9 mouse cellular contexts compared by ENCODE assay signal in the genomic region with DNA sequence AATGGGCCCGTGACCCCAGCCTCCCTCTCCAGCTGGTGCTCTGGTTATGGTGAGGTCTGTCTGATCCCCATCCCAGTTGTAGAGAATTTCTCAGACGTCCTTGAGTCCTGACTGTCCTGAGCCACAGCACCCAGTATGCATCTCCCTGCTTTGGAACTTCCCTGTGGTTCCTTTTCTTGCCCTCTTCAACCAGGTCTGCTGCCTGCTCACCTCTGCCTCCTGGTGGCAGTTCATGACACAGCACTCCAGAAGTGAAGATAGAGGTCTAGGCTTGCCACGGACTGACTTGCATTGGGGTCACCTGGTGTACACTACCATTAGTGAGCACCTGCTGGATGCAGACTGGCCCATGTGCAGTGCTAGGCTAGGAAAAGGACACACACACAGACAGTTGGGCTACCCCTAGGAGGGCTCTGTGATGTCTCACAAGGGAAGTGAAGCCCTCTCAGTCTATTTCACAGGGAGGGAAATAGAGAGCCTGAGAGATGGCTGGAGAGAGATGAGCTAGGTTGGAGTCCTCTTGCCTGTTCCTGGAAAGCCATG. TPM values are rescaled to one million over a fixed set of nuclear protein-coding genes. Genes with fewer than 3 reads are reported as not detected.
A peak's percentile ranks its signal among the peaks of the same experiment; 100 is the strongest.
DNase-seq lines count a peak whose midpoint lies in the region; ATAC-seq and TF ChIP-seq lines count a peak whose summit lies in the region.
"Had no signal": no experiment of that assay in that cellular context is flagged by ENCODE, and none has a peak within 500 bp of the region (broad histone marks: within the 10 kb centered on the region; RNA-seq: fewer than 3 reads in every experiment).

No protein-coding gene starts in this region.

- no peak for TF ChIP-seq EP300 in lung, postnatal 0 days (IDR thresholded peaks at IDR 0.05)

- DNase-seq in CD4-positive, CD25-positive, alpha-beta regulatory T cell, adult 2 months (ENCODE audit: low read depth, low spot score): peak; percentile 44
- DNase-seq in thymus, adult 2 months: peak; percentile 52
- DNase-seq in thymus, adult 18-20 months: no peak
- peak; percentile 76 for DNase-seq in embryo, embryonic 10 days (ENCODE audit: low spot score)
- peak; percentile 60 for DNase-seq in hindbrain, postnatal 0 days (ENCODE audit: low spot score)
- DNase-seq in lung, postnatal 0 days (ENCODE audit: low spot score): peak; percentile 53
- DNase-seq in right cerebral cortex, postnatal 14 days: peak; percentile 46

- TF ChIP-seq POLR2A in thymus, adult 2 months (IDR thresholded peaks at IDR 0.05; ENCODE audit: control insufficient read depth, extremely low read depth, insufficient read depth, low read length, poor library complexity): no peak

- 42% methylated on average over 3 of the region's 3 CpGs for WGBS in thymus, adult 2 months
- WGBS in hindbrain, postnatal 0 days: 34% methylated on average over 3 of the region's 3 CpGs
- WGBS in lung, postnatal 0 days: 44% methylated on average over 3 of the region's 3 CpGs

- H3K9ac ChIP-seq in hindbrain, postnatal 0 days (replicated peaks; ENCODE audit: low read length): no peak overlapping the region
- no peak overlapping the region for H3K9ac ChIP-seq in lung, postnatal 0 days (replicated peaks; ENCODE audit: low read depth)

- no peaks in the 10 kb centered on the region for H3K27me3 ChIP-seq in thymus, adult 2 months (ENCODE audit: control insufficient read depth, insufficient read depth, low read length)
- no peaks in the 10 kb centered on the region for H3K27me3 ChIP-seq in hindbrain, postnatal 0 days (ENCODE audit: insufficient read depth, low read length)
- H3K27me3 ChIP-seq in lung, postnatal 0 days (replicated peaks; ENCODE audit: insufficient read depth, low read length): no peaks in the 10 kb centered on the region

- H3K36me3 ChIP-seq in thymus, adult 2 months (ENCODE audit: control insufficient read depth, insufficient read depth, low read length): no peaks in the 10 kb centered on the region
- H3K36me3 ChIP-seq in hindbrain, postnatal 0 days (ENCODE audit: insufficient read depth, low read length): no peaks in the 10 kb centered on the region
- no peaks in the 10 kb centered on the region for H3K36me3 ChIP-seq in lung, postnatal 0 days (ENCODE audit: insufficient read depth, low read length)

- H3K4me3 ChIP-seq in thymus, adult 2 months (ENCODE audit: control insufficient read depth, insufficient read depth, low read length): no peak overlapping the region
- no peak overlapping the region for H3K4me3 ChIP-seq in hindbrain, postnatal 0 days (ENCODE audit: low read length)
- no peak overlapping the region for H3K4me3 ChIP-seq in lung, postnatal 0 days (ENCODE audit: low read depth, low read length)

- H3K9me3 ChIP-seq in hindbrain, postnatal 0 days (ENCODE audit: low read length): no peaks in the 10 kb centered on the region
- no peaks in the 10 kb centered on the region for H3K9me3 ChIP-seq in lung, postnatal 0 days (ENCODE audit: low read length)

- no peak for ATAC-seq in CD4-positive, CD25-positive, alpha-beta regulatory T cell, adult 4 months
- peak; percentile 27; the same call in 1 of the 2 replicates for ATAC-seq in hindbrain, postnatal 0 days
- ATAC-seq in lung, postnatal 0 days: 0 out of 2 replicates have a peak, but pooled peaks have one; percentile 5

- no peaks in the 10 kb centered on the region for H3K4me1 ChIP-seq in thymus, adult 2 months (replicated peaks; ENCODE audit: control insufficient read depth, insufficient read depth, low read length)
- H3K4me1 ChIP-seq in hindbrain, postnatal 0 days (ENCODE audit: insufficient read depth, low read length): no peaks in the 10 kb centered on the region
- H3K4me1 ChIP-seq in lung, postnatal 0 days (ENCODE audit: insufficient read depth, low read depth, low read length): no peaks in the 10 kb centered on the region

- H3K27ac ChIP-seq in thymus, adult 2 months (ENCODE audit: control insufficient read depth, insufficient read depth, low read length): no peak overlapping the region
- H3K27ac ChIP-seq in hindbrain, postnatal 0 days: no peak overlapping the region
- H3K27ac ChIP-seq in lung, postnatal 0 days (ENCODE audit: low read length): no peak overlapping the region

- no peak; the same call in 1 of the 2 replicates for TF ChIP-seq CTCF in thymus, adult 2 months (IDR thresholded peaks at IDR 0.05; ENCODE audit: borderline replicate concordance, control insufficient read depth, extremely low read depth, insufficient read depth, low read length, poor library complexity)
- TF ChIP-seq CTCF in hindbrain, postnatal 0 days (IDR thresholded peaks at IDR 0.05; ENCODE audit: low read depth): peak; percentile 97
- peak; percentile 94 for TF ChIP-seq CTCF in lung, postnatal 0 days (IDR thresholded peaks at IDR 0.05)

- no peak overlapping the region for H3K4me2 ChIP-seq in hindbrain, postnatal 0 days (ENCODE audit: low read depth, low read length)
- H3K4me2 ChIP-seq in lung, postnatal 0 days (replicated peaks; ENCODE audit: low read depth, low read length): no peak overlapping the region

RNA-seq across cellular contexts. Expression of gene Bpifb4, which starts 8.1 kb away (rescaled TPM):
- polyA plus RNA-seq in CD4-positive, CD25-positive, alpha-beta regulatory T cell, adult 4 months (2017; shearing (Covaris generic)): not detected
- 0.13 and 0.29 TPM in 2 replicates for polyA plus RNA-seq in thymus, adult 2 months (2012; rRNA removed)
- not detected in 2 replicates for total RNA-seq in hindbrain, postnatal 0 days (2014; rRNA removed)
- polyA plus RNA-seq in hindbrain, postnatal 0 days (2015; fragmentation: Nextera tagmentation; extraction: Ambion mirVana): 0.16 TPM in 1 of 2 replicates, not detected in the other
- polyA plus RNA-seq in lung, postnatal 0 days (2015; fragmentation: Nextera tagmentation; extraction: Ambion mirVana): not detected in 2 replicates
- polyA plus RNA-seq: heart, embryonic 16.5 days had no signal

RNA-seq across cellular contexts. Expression of gene Bpifb3, which starts 11.9 kb away (rescaled TPM):
- polyA plus RNA-seq in CD4-positive, CD25-positive, alpha-beta regulatory T cell, adult 4 months (2017; shearing (Covaris generic)): not detected
- polyA plus RNA-seq in thymus, adult 2 months (2012; rRNA removed): 0.59 and 0.89 TPM in 2 replicates
- not detected in 2 replicates for total RNA-seq in hindbrain, postnatal 0 days (2014; rRNA removed)
- polyA plus RNA-seq in hindbrain, postnatal 0 days (2015; fragmentation: Nextera tagmentation; extraction: Ambion mirVana): not detected in 2 replicates
- polyA plus RNA-seq in lung, postnatal 0 days (2015; fragmentation: Nextera tagmentation; extraction: Ambion mirVana): not detected in 2 replicates
- polyA plus RNA-seq: heart, embryonic 16.5 days had no signal

RNA-seq across cellular contexts. Expression of gene Bpifb6, which starts 29.8 kb away (rescaled TPM):
- not detected for polyA plus RNA-seq in CD4-positive, CD25-positive, alpha-beta regulatory T cell, adult 4 months (2017; shearing (Covaris generic))
- polyA plus RNA-seq in thymus, adult 2 months (2012; rRNA removed): 0.23 and 0.27 TPM in 2 replicates
- total RNA-seq in hindbrain, postnatal 0 days (2014; rRNA removed): not detected in 2 replicates
- polyA plus RNA-seq in hindbrain, postnatal 0 days (2015; fragmentation: Nextera tagmentation; extraction: Ambion mirVana): 0.14 and 0.24 TPM in 2 replicates
- polyA plus RNA-seq in lung, postnatal 0 days (2015; fragmentation: Nextera tagmentation; extraction: Ambion mirVana): not detected in 2 replicates
- polyA plus RNA-seq: heart, embryonic 16.5 days had no signal

RNA-seq across cellular contexts. Expression of gene Bpifa6, which starts 44.8 kb away (rescaled TPM):
- polyA plus RNA-seq in CD4-positive, CD25-positive, alpha-beta regulatory T cell, adult 4 months (2017; shearing (Covaris generic)): not detected
- polyA plus RNA-seq in thymus, adult 2 months (2012; rRNA removed): not detected in 2 replicates
- total RNA-seq in hindbrain, postnatal 0 days (2014; rRNA removed): not detected in 2 replicates
- polyA plus RNA-seq in hindbrain, postnatal 0 days (2015; fragmentation: Nextera tagmentation; extraction: Ambion mirVana): not detected in 2 replicates
- not detected in 2 replicates for polyA plus RNA-seq in lung, postnatal 0 days (2015; fragmentation: Nextera tagmentation; extraction: Ambion mirVana)
- polyA plus RNA-seq: heart, embryonic 16.5 days had no signal

RNA-seq across cellular contexts. Expression of gene Bpifb2, which starts 55.1 kb away (rescaled TPM):
- not detected for polyA plus RNA-seq in CD4-positive, CD25-positive, alpha-beta regulatory T cell, adult 4 months (2017; shearing (Covaris generic))
- 0.71 and 0.73 TPM in 2 replicates for polyA plus RNA-seq in thymus, adult 2 months (2012; rRNA removed)
- total RNA-seq in hindbrain, postnatal 0 days (2014; rRNA removed): 0.25 and 0.26 TPM in 2 replicates
- polyA plus RNA-seq in hindbrain, postnatal 0 days (2015; fragmentation: Nextera tagmentation; extraction: Ambion mirVana): 0.29 and 0.49 TPM in 2 replicates
- not detected in 2 replicates for polyA plus RNA-seq in lung, postnatal 0 days (2015; fragmentation: Nextera tagmentation; extraction: Ambion mirVana)
- polyA plus RNA-seq: heart, embryonic 16.5 days had no signal

Comparison
In these comparisons a context has a peak if more than half of its experiments do, and no peak if none do; other contexts are left out.
1. DNase-seq: peak in CD4-positive, CD25-positive, alpha-beta regulatory T cell, adult 2 months (single experiment), thymus, adult 2 months (single experiment), embryo, embryonic 10 days (single experiment), hindbrain, postnatal 0 days (single experiment), lung, postnatal 0 days (single experiment) and right cerebral cortex, postnatal 14 days (single experiment); none in thymus, adult 18-20 months (0 of 2).